Mouse (Mus musculus): ENCODE results near the gene Myo10.

- TF ChIP-seq CTCF (IDR thresholded peaks at IDR 0.05; ENCODE audit: borderline replicate concordance, insufficient read depth, low read length) (no peak), POLR2A (IDR thresholded peaks at IDR 0.05; ENCODE audit: low read depth, low read length) (no peak)
These were observed 18.8 kb downstream of the Myo10 start for GRCm38 (mm10) chr15:25640840-25641752.

Measured in embryonic fibroblast, embryonic 13.5 days (primary cell).